Mouse (Mus musculus) thymus, adult 2 months (tissue): ENCODE measurements around the gene Ccdc38. TPM values are rescaled to one million over a fixed set of nuclear protein-coding genes. Genes with fewer than 3 reads are reported as not detected.

Experiments used
- DNase-seq: peaks from one replicate; pipeline ENCODE4 v3.0.0; 2021
- H3K27ac ChIP-seq: fragments of 200-500 bp; 2 replicates; pipeline ENCODE4 v1.5.1; 2012; ENCODE audit warnings: low read length, control low read depth; ENCODE audit not compliant: control insufficient read depth, insufficient read depth
- H3K27me3 ChIP-seq: fragments of 200-500 bp; 2 replicates; pipeline ENCODE4 v1.6.1; 2012; ENCODE audit warnings: mild to moderate bottlenecking, low read length, moderate library complexity, mixed read lengths; ENCODE audit not compliant: control insufficient read depth, insufficient read depth
- H3K36me3 ChIP-seq: fragments of 200-500 bp; 2 replicates; pipeline ENCODE4 v1.6.1; 2012; ENCODE audit warnings: mild to moderate bottlenecking, low read length, moderate library complexity; ENCODE audit not compliant: control insufficient read depth, insufficient read depth
- H3K4me1 ChIP-seq: fragments of 200-500 bp; replicated peaks from 2 replicates; pipeline ENCODE4 v1.6.1; 2012; ENCODE audit warnings: low read length; ENCODE audit not compliant: control insufficient read depth, insufficient read depth
- H3K4me3 ChIP-seq: fragments of 200-500 bp; 2 replicates; pipeline ENCODE4 v1.5.1; 2012; ENCODE audit warnings: mild to moderate bottlenecking, low read length, control low read depth, moderate library complexity; ENCODE audit not compliant: control insufficient read depth, insufficient read depth
- CTCF ChIP-seq: fragments of 200-500 bp; IDR thresholded peaks from 2 replicates; pipeline ENCODE4 v1.5.1; 2012; ENCODE audit warnings: mild to moderate bottlenecking, control low read depth, low read length, moderate library complexity, borderline replicate concordance; ENCODE audit not compliant: control insufficient read depth, poor library complexity, insufficient read depth; ENCODE audit errors: extremely low read depth
- POLR2A ChIP-seq: fragments of 200-500 bp; IDR thresholded peaks from 2 replicates; pipeline ENCODE4 v1.6.1; 2012; ENCODE audit warnings: mild to moderate bottlenecking, low read length, control low read depth, moderate library complexity; ENCODE audit not compliant: control insufficient read depth, poor library complexity, insufficient read depth; ENCODE audit errors: extremely low read depth
- WGBS: fragments of 180-500 bp; shearing (Covaris S2); methylation state at CpG from one replicate; pipeline ENCODE4 v1.1.7; 2018; 5-methylcytosine and 5-hydroxymethylcytosine counted together
- polyA plus RNA-seq: library from polyadenylated mRNA; depleted of rRNA; stranded (reverse); fragments of >200 nt; gene quantifications from 2 replicates; pipeline ENCODE4 v1.2.3, GENCODE M21; 2012

The Ccdc38 gene
- polyA plus RNA-seq, 1 experiment: 0.03 TPM

GRCm38 (mm10) chr10:93515927-93516326 is 24.5 kb upstream of the Ccdc38 start:
- Histone ChIP-seq H3K27ac (no peak overlapping the region), H3K4me3 (no peak overlapping the region), H3K27me3 (no peaks in the 10 kb centered on the region), H3K4me1 (no peaks in the 10 kb centered on the region), H3K36me3 (no peaks in the 10 kb centered on the region)
- no peak for TF ChIP-seq CTCF
- TF ChIP-seq POLR2A: no peak
- 94% methylated on average over 12 of the region's 12 CpGs for WGBS
- DNase-seq: no peak

- no peaks in the 10 kb centered on the region for H3K27me3 ChIP-seq
- 81% methylated on average over 4 of the region's 4 CpGs for WGBS
Measured at GRCm38 (mm10) chr10:93517754-93518153, 22.7 kb upstream of the Ccdc38 start.

GRCm38 (mm10) chr10:93518186-93518585 is 22.2 kb upstream of the Ccdc38 start:
- H3K36me3 ChIP-seq: no peaks in the 10 kb centered on the region
- H3K4me1 ChIP-seq: no peaks in the 10 kb centered on the region
- TF ChIP-seq CTCF (no peak), POLR2A (no peak)
- no peak overlapping the region for H3K27ac ChIP-seq
- H3K4me3 ChIP-seq: no peak overlapping the region
- no peaks in the 10 kb centered on the region for H3K27me3 ChIP-seq
- 95% methylated on average over 4 of the region's 4 CpGs for WGBS
- no peak for DNase-seq

More at GRCm38 (mm10) chr10:93517754-93518153, 22.7 kb upstream of the Ccdc38 start:
- DNase-seq: no peak
- H3K4me3 ChIP-seq: no peak overlapping the region
- no peaks in the 10 kb centered on the region for H3K36me3 ChIP-seq
- H3K4me1 ChIP-seq: no peaks in the 10 kb centered on the region
- no peak overlapping the region for H3K27ac ChIP-seq
- TF ChIP-seq CTCF: no peak
- TF ChIP-seq POLR2A: no peak

GRCm38 (mm10) chr10:93518620-93519019 is 21.8 kb upstream of the Ccdc38 start:
- DNase-seq: no peak
- no peak overlapping the region for H3K27ac ChIP-seq

GRCm38 (mm10) chr10:93519159-93519558 is 21.3 kb upstream of the Ccdc38 start:
- DNase-seq: no peak
- Histone ChIP-seq H3K36me3 (no peaks in the 10 kb centered on the region), H3K27me3 (no peaks in the 10 kb centered on the region), H3K27ac (no peak overlapping the region), H3K4me1 (no peaks in the 10 kb centered on the region), H3K4me3 (no peak overlapping the region)
- TF ChIP-seq POLR2A (no peak), CTCF (no peak)
- WGBS: 94% methylated on average over 8 of the region's 8 CpGs

More at GRCm38 (mm10) chr10:93518620-93519019, 21.8 kb upstream of the Ccdc38 start:
- TF ChIP-seq CTCF: no peak
- TF ChIP-seq POLR2A: no peak
- Histone ChIP-seq H3K36me3 (no peaks in the 10 kb centered on the region), H3K4me1 (no peaks in the 10 kb centered on the region), H3K27me3 (no peaks in the 10 kb centered on the region), H3K4me3 (no peak overlapping the region)
- 97% methylated on average over 2 of the region's 2 CpGs for WGBS

GRCm38 (mm10) chr10:93519756-93520155 is 20.7 kb upstream of the Ccdc38 start:
- Histone ChIP-seq H3K4me1 (no peaks in the 10 kb centered on the region), H3K4me3 (no peak overlapping the region), H3K27ac (no peak overlapping the region), H3K27me3 (no peaks in the 10 kb centered on the region), H3K36me3 (no peaks in the 10 kb centered on the region)
- TF ChIP-seq CTCF: no peak
- TF ChIP-seq POLR2A: no peak
- 94% methylated on average over 5 of the region's 5 CpGs for WGBS
- DNase-seq: no peak

- Histone ChIP-seq H3K36me3 (no peaks in the 10 kb centered on the region), H3K27me3 (no peaks in the 10 kb centered on the region), H3K4me1 (no peaks in the 10 kb centered on the region), H3K27ac (no peak overlapping the region), H3K4me3 (no peak overlapping the region)
- DNase-seq: no peak
- TF ChIP-seq CTCF (no peak), POLR2A (no peak)
- 24% methylated on average over 4 of the region's 4 CpGs for WGBS
Measured at GRCm38 (mm10) chr10:93520994-93521393, 19.4 kb upstream of the Ccdc38 start.
